Mouse (Mus musculus): ENCODE data around the gene Trim46. TPM values are rescaled to one million over a fixed set of nuclear protein-coding genes. Genes with fewer than 3 reads are reported as not detected.

Gene Trim46
- total RNA-seq, 2 experiments from 2014 or later = 3.4 to 4.9 TPM

Small RNA genes within 50 kb of the gene (microRNA-seq; reads per million reads assigned to microRNA genes)
- 92.3 reads per million, percentile 45 among the genes with 10 or more reads in this experiment for gene Mir92b

Other genes with a start within 250 kb of the Trim46 start
- gene Rusc1, start 153.0 kb downstream of the Trim46 start, total RNA-seq (2021) = 10 to 100 TPM; 21.9 to 27.4 TPM
- not detected for gene Gm43738, start 145.2 kb downstream of the Trim46 start, total RNA-seq (2021)
- 10 to 100 TPM; 79.4 to 85.0 TPM for gene Fdps, start 144.3 kb downstream of the Trim46 start, total RNA-seq (2021)
- gene Pklr, start 110.2 kb downstream of the Trim46 start, total RNA-seq (2021) = 10 to 100 TPM; 11.2 to 24.5 TPM
- 10 to 100 TPM; 15.0 to 17.8 TPM for gene Hcn3, start 86.1 kb downstream of the Trim46 start, total RNA-seq (2021)
- gene Clk2, start 81.5 kb downstream of the Trim46 start, total RNA-seq (2021) = 100 to 1,000 TPM; 103 TPM
- 100 to 1,000 TPM; 114 to 122 TPM for gene Scamp3, start 68.8 kb downstream of the Trim46 start, total RNA-seq (2021)
- 10 to 100 TPM; 27.2 to 34.1 TPM for gene Fam189b, start 63.2 kb downstream of the Trim46 start, total RNA-seq (2021)
- 10 to 100 TPM; 60.8 to 61.2 TPM for gene Gba, start 43.4 kb downstream of the Trim46 start, total RNA-seq (2021)
- 10 to 100 TPM; 31.1 to 36.7 TPM for gene Thbs3, start 31.1 kb downstream of the Trim46 start, total RNA-seq (2021)
- 100 to 1,000 TPM; 179 to 182 TPM for gene Mtx1, start 19.2 kb downstream of the Trim46 start, total RNA-seq (2021)
- gene Muc1, start 17.3 kb downstream of the Trim46 start, total RNA-seq (2021) = 1 to 10 TPM; 1.2 to 8.9 TPM
- gene Krtcap2, start 343 bp downstream of the Trim46 start, total RNA-seq (2021) = 100 to 1,000 TPM; 120 to 130 TPM
- gene Dpm3, start 13.0 kb upstream of the Trim46 start, total RNA-seq (2021) = 100 to 1,000 TPM; 108 TPM
- 10 to 100 TPM; 62.4 to 63.1 TPM for gene Slc50a1, start 24.3 kb upstream of the Trim46 start, total RNA-seq (2021)
- 10 to 100 TPM; 32.1 to 35.2 TPM for gene Efna1, start 34.8 kb upstream of the Trim46 start, total RNA-seq (2021)
- gene Efna3, start 76.7 kb upstream of the Trim46 start, total RNA-seq (2021) = 1 to 10 TPM in 1 of 2 experiments, under 1 TPM in 1; 0.84 to 1.6 TPM
- 1 to 10 TPM; 3.3 to 6.1 TPM for gene Efna4, start 91.7 kb upstream of the Trim46 start, total RNA-seq (2021)
- 10 to 100 TPM; 60.7 to 74.6 TPM for gene Adam15, start 103.7 kb upstream of the Trim46 start, total RNA-seq (2021)
- under 1 TPM; 0.25 to 0.48 TPM for gene Dcst2, start 115.7 kb upstream of the Trim46 start, total RNA-seq (2021)
- gene Dcst1, start 118.9 kb upstream of the Trim46 start, total RNA-seq (2021) = 1 to 10 TPM in 1 of 2 experiments, under 1 TPM in 1; 0.81 to 1.2 TPM
- 10 to 100 TPM; 41.8 to 47.2 TPM for gene Zbtb7b, start 148.5 kb upstream of the Trim46 start, total RNA-seq (2021)
- gene Lenep, start 156.5 kb upstream of the Trim46 start, total RNA-seq (2021) = not detected
- 10 to 100 TPM; 30.9 to 36.8 TPM for gene Flad1, start 165.6 kb upstream of the Trim46 start, total RNA-seq (2021)
- 10 to 100 TPM; 64.2 to 66.3 TPM for gene Cks1b, start 172.1 kb upstream of the Trim46 start, total RNA-seq (2021)
- gene Shc1, start 172.1 kb upstream of the Trim46 start, total RNA-seq (2021) = 100 to 1,000 TPM; 142 to 145 TPM
- gene Pygo2, start 183.9 kb upstream of the Trim46 start, total RNA-seq (2021) = 10 to 100 TPM; 43.0 to 44.3 TPM
- 10 to 100 TPM; 58.7 to 58.8 TPM for gene Pbxip1, start 190.4 kb upstream of the Trim46 start, total RNA-seq (2021)
- 10 to 100 TPM; 14.9 to 17.3 TPM for gene Pmvk, start 208.2 kb upstream of the Trim46 start, total RNA-seq (2021)

Data from adrenal gland, postnatal 4 days (tissue).